Mouse (Mus musculus) embryonic facial prominence, embryonic 12.5 days (tissue): ENCODE data around the gene Cpxm2. TPM values are rescaled to one million over a fixed set of nuclear protein-coding genes. Genes with fewer than 3 reads are reported as not detected.

ENCODE experiments used
- ATAC-seq: fragments of 200-750 bp; cut with Nextera tagmentation; 2 replicates; pipeline ENCODE4 v1.8.0; 2017; ENCODE audit not compliant: insufficient number of reproducible peaks, insufficient read depth, low FRiP score, low TSS enrichment
- H3K27ac ChIP-seq: fragments of 300-500 bp; sonication (generic); 2 replicates; pipeline ENCODE4 v1.5.1; 2016; ENCODE audit warnings: mild to moderate bottlenecking
- H3K27me3 ChIP-seq: fragments of 300-500 bp; sonication (generic); 2 replicates; pipeline ENCODE4 v1.6.1; 2016; ENCODE audit warnings: mild to moderate bottlenecking, moderate library complexity
- H3K36me3 ChIP-seq: fragments of 300-500 bp; sonication (generic); 2 replicates; pipeline ENCODE4 v1.6.1; 2016; ENCODE audit warnings: mild to moderate bottlenecking
- H3K4me1 ChIP-seq: fragments of 300-500 bp; sonication (generic); 2 replicates; pipeline ENCODE4 v1.6.1; 2016
- H3K4me2 ChIP-seq: fragments of 300-500 bp; sonication (generic); replicated peaks from 2 replicates; pipeline ENCODE4 v1.6.1; 2016; ENCODE audit warnings: mild to moderate bottlenecking, moderate library complexity
- H3K4me3 ChIP-seq: fragments of 300-500 bp; sonication (generic); 2 replicates; pipeline ENCODE4 v1.5.1; 2016; ENCODE audit warnings: mild to moderate bottlenecking
- H3K9ac ChIP-seq: fragments of 300-500 bp; sonication (generic); 2 replicates; pipeline ENCODE4 v1.6.1; 2016; ENCODE audit warnings: mild to moderate bottlenecking, moderate library complexity
- H3K9me3 ChIP-seq: fragments of 300-500 bp; sonication (generic); 2 replicates; pipeline ENCODE4 v1.6.1; 2016; ENCODE audit warnings: mild to moderate bottlenecking, moderate library complexity
- WGBS: fragments of 180-500 bp; shearing (Covaris S2); methylation state at CpG from one replicate; pipeline ENCODE4 v1.1.7; 2016; 5-methylcytosine and 5-hydroxymethylcytosine counted together
- polyA plus RNA-seq: library from polyadenylated mRNA; unstranded; fragments of >200 nt; fragmentation: Nextera tagmentation; extraction: Ambion mirVana; gene quantifications from 2 replicates; pipeline ENCODE4 v1.2.1, GENCODE M21; 2016

The Cpxm2 gene
- polyA plus RNA-seq, 1 experiment from 2014 or later = 10.2 TPM

GRCm38 (mm10) chr7:132075825-132076224 lies 78.7 kb downstream of the Cpxm2 start:
- 57% methylated on average over 1 of the region's 1 CpGs for WGBS
- Histone ChIP-seq H3K27ac (no peak overlapping the region), H3K9ac (no peak overlapping the region), H3K36me3 (no peaks in the 10 kb centered on the region), H3K9me3 (no peaks in the 10 kb centered on the region), H3K4me2 (no peak overlapping the region), H3K4me3 (no peak overlapping the region), H3K4me1 (peaks cover 6% of the 10 kb centered on the region; the same call in 1 of the 2 replicates), H3K27me3 (no peaks in the 10 kb centered on the region)
- ATAC-seq = no peak

- H3K36me3 ChIP-seq = no peaks in the 10 kb centered on the region
- WGBS = 73% methylated on average over 3 of the region's 3 CpGs
- no peak overlapping the region for H3K9ac ChIP-seq
- H3K4me1 ChIP-seq = peaks cover 6% of the 10 kb centered on the region; the same call in 1 of the 2 replicates
- no peak for ATAC-seq
- H3K9me3 ChIP-seq = no peaks in the 10 kb centered on the region
- H3K27ac ChIP-seq = no peak overlapping the region
- no peak overlapping the region for H3K4me3 ChIP-seq
- no peak overlapping the region for H3K4me2 ChIP-seq
- no peaks in the 10 kb centered on the region for H3K27me3 ChIP-seq
Measured at GRCm38 (mm10) chr7:132074503-132074902, 80.0 kb downstream of the Cpxm2 start.

GRCm38 (mm10) chr7:132070877-132071625 lies 83.5 kb downstream of the Cpxm2 start:
- Histone ChIP-seq H3K9me3 (no peaks in the 10 kb centered on the region), H3K9ac (no peak overlapping the region), H3K36me3 (no peaks in the 10 kb centered on the region), H3K4me3 (no peak overlapping the region), H3K27me3 (no peaks in the 10 kb centered on the region; the same call in 1 of the 2 replicates), H3K4me1 (no peaks in the 10 kb centered on the region), H3K27ac (no peak overlapping the region), H3K4me2 (no peak overlapping the region)
- 86% methylated on average over 6 of the region's 6 CpGs for WGBS
- no peak for ATAC-seq

- Histone ChIP-seq H3K4me1 (no peaks in the 10 kb centered on the region), H3K27ac (no peak overlapping the region), H3K4me3 (no peak overlapping the region), H3K36me3 (no peaks in the 10 kb centered on the region), H3K27me3 (no peaks in the 10 kb centered on the region; the same call in 1 of the 2 replicates), H3K4me2 (no peak overlapping the region), H3K9ac (no peak overlapping the region), H3K9me3 (no peaks in the 10 kb centered on the region)
- ATAC-seq = no peak
- WGBS = 83% methylated on average over 5 of the region's 5 CpGs
Measured at GRCm38 (mm10) chr7:132067951-132068350, 86.6 kb downstream of the Cpxm2 start.

GRCm38 (mm10) chr7:132067511-132067910 lies 87.0 kb downstream of the Cpxm2 start:
- whole genome bisulfite sequencing = 85% methylated on average over 5 of the region's 5 CpGs
- H3K9me3 ChIP-seq = no peaks in the 10 kb centered on the region
- H3K27ac ChIP-seq = no peak overlapping the region
- no peak for ATAC-seq
- H3K4me1 ChIP-seq = no peaks in the 10 kb centered on the region
- no peaks in the 10 kb centered on the region for H3K36me3 ChIP-seq
- no peaks in the 10 kb centered on the region; the same call in 1 of the 2 replicates for H3K27me3 ChIP-seq
- H3K9ac ChIP-seq = no peak overlapping the region
- H3K4me3 ChIP-seq = no peak overlapping the region
- H3K4me2 ChIP-seq = no peak overlapping the region

- H3K27me3 ChIP-seq = no peaks in the 10 kb centered on the region
- no peak overlapping the region for H3K27ac ChIP-seq
- WGBS = 79% methylated on average over 7 of the region's 7 CpGs
- no peak for ATAC-seq
- H3K4me2 ChIP-seq = no peak overlapping the region
- no peak overlapping the region for H3K9ac ChIP-seq
- H3K4me3 ChIP-seq = no peak overlapping the region
- no peaks in the 10 kb centered on the region for H3K36me3 ChIP-seq
- no peaks in the 10 kb centered on the region for H3K4me1 ChIP-seq
- H3K9me3 ChIP-seq = no peaks in the 10 kb centered on the region
Measured at GRCm38 (mm10) chr7:132060116-132060515, 94.4 kb downstream of the Cpxm2 start.

- Histone ChIP-seq H3K27me3 (no peaks in the 10 kb centered on the region), H3K4me3 (no peak overlapping the region), H3K9ac (no peak overlapping the region), H3K4me1 (no peaks in the 10 kb centered on the region), H3K9me3 (no peaks in the 10 kb centered on the region), H3K4me2 (no peak overlapping the region), H3K27ac (no peak overlapping the region), H3K36me3 (no peaks in the 10 kb centered on the region)
- 77% methylated on average over 7 of the region's 7 CpGs for WGBS
- ATAC-seq = no peak
Measured at GRCm38 (mm10) chr7:132056565-132056964, 98.0 kb downstream of the Cpxm2 start.

- Histone ChIP-seq H3K27ac (no peak overlapping the region), H3K4me2 (no peak overlapping the region), H3K27me3 (no peaks in the 10 kb centered on the region), H3K9ac (no peak overlapping the region), H3K36me3 (no peaks in the 10 kb centered on the region), H3K4me3 (no peak overlapping the region), H3K4me1 (0 out of 2 replicates have a peak, but pooled peaks cover 4% of the 10 kb centered on the region), H3K9me3 (no peaks in the 10 kb centered on the region)
- no peak for ATAC-seq
- 37% methylated on average over 4 of the region's 4 CpGs for WGBS
Measured at GRCm38 (mm10) chr7:132046662-132047061, 107.9 kb downstream of the Cpxm2 start.

GRCm38 (mm10) chr7:132031940-132032531 lies 122.5 kb downstream of the Cpxm2 start:
- H3K36me3 ChIP-seq = no peaks in the 10 kb centered on the region
- H3K4me2 ChIP-seq = no peak overlapping the region
- no peaks in the 10 kb centered on the region for H3K9me3 ChIP-seq
- no peaks in the 10 kb centered on the region for H3K27me3 ChIP-seq
- peaks cover 14% of the 10 kb centered on the region; the same call in 1 of the 2 replicates for H3K4me1 ChIP-seq
- H3K4me3 ChIP-seq = no peak overlapping the region
- WGBS = 61% methylated on average over 6 of the region's 6 CpGs
- H3K9ac ChIP-seq = no peak overlapping the region
- no peak for ATAC-seq
- no peak overlapping the region for H3K27ac ChIP-seq

- Histone ChIP-seq H3K9me3 (no peaks in the 10 kb centered on the region), H3K27me3 (no peaks in the 10 kb centered on the region), H3K4me3 (no peak overlapping the region), H3K4me2 (no peak overlapping the region), H3K9ac (no peak overlapping the region), H3K36me3 (no peaks in the 10 kb centered on the region), H3K27ac (no peak overlapping the region), H3K4me1 (no peaks in the 10 kb centered on the region)
- no peak for ATAC-seq
- 69% methylated on average over 6 of the region's 6 CpGs for WGBS
Measured at GRCm38 (mm10) chr7:132026671-132027070, 127.9 kb downstream of the Cpxm2 start.

- no peak overlapping the region for H3K4me3 ChIP-seq
- no peak overlapping the region for H3K9ac ChIP-seq
- no peak overlapping the region for H3K27ac ChIP-seq
- no peaks in the 10 kb centered on the region for H3K36me3 ChIP-seq
- H3K27me3 ChIP-seq = no peaks in the 10 kb centered on the region
- no peak overlapping the region for H3K4me2 ChIP-seq
- 54% methylated on average over 6 of the region's 6 CpGs for WGBS
- no peaks in the 10 kb centered on the region for H3K4me1 ChIP-seq
- no peak for ATAC-seq
- no peaks in the 10 kb centered on the region for H3K9me3 ChIP-seq
Measured at GRCm38 (mm10) chr7:132025591-132025990, 128.9 kb downstream of the Cpxm2 start.

GRCm38 (mm10) chr7:132015933-132016332 lies 138.6 kb downstream of the Cpxm2 start:
- H3K4me3 ChIP-seq = no peak overlapping the region
- no peaks in the 10 kb centered on the region for H3K27me3 ChIP-seq
- no peaks in the 10 kb centered on the region for H3K4me1 ChIP-seq
- H3K9me3 ChIP-seq = no peaks in the 10 kb centered on the region
- no peak overlapping the region for H3K4me2 ChIP-seq
- H3K27ac ChIP-seq = no peak overlapping the region
- ATAC-seq = no peak
- H3K9ac ChIP-seq = no peak overlapping the region
- 66% methylated on average over 3 of the region's 3 CpGs for WGBS
- H3K36me3 ChIP-seq = no peaks in the 10 kb centered on the region
